Mouse (Mus musculus): ENCODE data around the gene Rhoh. TPM values are rescaled to one million over a fixed set of nuclear protein-coding genes. Genes with fewer than 3 reads are reported as not detected.

Rhoh gene
- polyA plus RNA-seq (2015; fragmentation: Nextera tagmentation; extraction: Ambion mirVana): 0.73 and 1.6 TPM in 2 replicates

GRCm38 (mm10) chr5:65861154-65861944 lies at the start of gene Rhoh:
TSS of gene Rhoh (plus strand) at chr5:65861213.

DNA sequence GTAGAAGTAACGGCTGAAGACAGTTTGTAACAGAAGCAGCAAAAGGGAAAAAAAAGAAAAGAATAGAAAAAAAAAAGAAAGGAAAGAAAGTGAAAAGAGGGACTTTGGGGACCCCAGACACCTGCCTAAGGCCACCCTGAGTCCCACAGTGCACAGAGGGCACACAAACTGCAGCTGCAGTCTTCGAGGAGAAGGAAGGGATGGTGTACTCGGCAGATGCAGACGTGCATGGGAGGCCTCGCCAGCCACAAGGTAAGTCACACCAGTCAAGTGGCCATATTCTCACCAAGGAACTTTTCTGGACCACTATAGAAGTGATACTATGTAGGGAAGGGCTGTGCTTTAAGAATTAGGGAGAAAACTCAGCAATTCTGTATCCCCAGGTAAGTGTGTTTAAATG lies 73.8 kb downstream of the Rhoh start, which contains the start of gene Chrna9:
TSS of gene Chrna9 (plus strand) at position 139 of the 400 bp plus-strand sequence.

Other genes starting within 250 kb of the Rhoh start
- gene Pds5a, start 162.9 kb upstream of the Rhoh start, polyA plus RNA-seq (2015; fragmentation: Nextera tagmentation; extraction: Ambion mirVana): 18.4 and 23.6 TPM in 2 replicates
- gene N4bp2, start 97.7 kb upstream of the Rhoh start, polyA plus RNA-seq (2015; fragmentation: Nextera tagmentation; extraction: Ambion mirVana): 9.0 and 9.8 TPM in 2 replicates
- not detected in 2 replicates for gene Chrna9, start 73.7 kb downstream of the Rhoh start, polyA plus RNA-seq (2015; fragmentation: Nextera tagmentation; extraction: Ambion mirVana)
- gene 9130230L23Rik, start 143.1 kb downstream of the Rhoh start, polyA plus RNA-seq (2015; fragmentation: Nextera tagmentation; extraction: Ambion mirVana): 2.4 and 3.3 TPM in 2 replicates

Data from urinary bladder, postnatal 0 days (tissue).